Mouse (Mus musculus) gonadal fat pad, adult 2 months (tissue): ENCODE measurements around the gene Rep15. TPM values are rescaled to one million over a fixed set of nuclear protein-coding genes. Genes with fewer than 3 reads are reported as not detected.

ENCODE experiments used
- DNase-seq: peaks from one replicate; pipeline ENCODE4 v3.0.0-alpha.2; 2012; ENCODE audit warnings: low read depth
- polyA plus RNA-seq: library from polyadenylated mRNA; depleted of rRNA; stranded (reverse); fragments of >200 nt; gene quantifications from 2 replicates; pipeline ENCODE4 v1.2.3, GENCODE M21; 2012; rRNA removed

Rep15 gene
- 0.32 and 0.65 TPM in 2 replicates for polyA plus RNA-seq

DNA sequence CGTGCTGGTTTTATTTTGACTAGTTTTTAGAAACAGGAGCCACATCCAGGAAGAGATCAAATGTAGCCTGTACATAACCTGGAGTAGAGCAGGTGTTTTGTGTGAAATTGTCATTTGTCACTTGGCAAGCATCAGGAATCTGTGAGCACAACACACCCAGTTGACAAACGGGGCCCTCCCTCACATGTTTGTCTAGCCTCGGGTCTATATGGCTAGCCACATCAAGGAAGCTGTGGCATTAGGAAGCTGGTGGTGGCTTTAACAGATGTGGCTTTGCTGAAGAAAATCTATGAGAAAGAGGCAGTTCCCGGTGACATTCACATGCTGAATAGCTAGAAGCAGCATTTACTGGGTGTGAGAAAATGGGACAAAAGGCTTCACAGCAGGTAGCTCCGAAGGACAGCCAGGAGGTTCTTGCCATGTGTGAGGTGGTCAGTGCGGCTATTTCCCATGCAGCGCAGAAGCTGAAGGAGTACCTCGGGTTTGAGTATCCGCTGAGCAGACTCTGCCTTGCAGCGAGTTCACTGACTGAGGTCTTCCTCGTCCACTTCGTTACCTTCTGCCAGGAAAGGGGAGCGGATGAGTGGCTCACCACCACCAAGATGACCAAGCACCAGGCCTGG is at the start of gene Rep15:
Rep15 (plus strand) TSS at position 282 of the 623 bp plus-strand sequence.
- no peak for DNase-seq

DNA sequence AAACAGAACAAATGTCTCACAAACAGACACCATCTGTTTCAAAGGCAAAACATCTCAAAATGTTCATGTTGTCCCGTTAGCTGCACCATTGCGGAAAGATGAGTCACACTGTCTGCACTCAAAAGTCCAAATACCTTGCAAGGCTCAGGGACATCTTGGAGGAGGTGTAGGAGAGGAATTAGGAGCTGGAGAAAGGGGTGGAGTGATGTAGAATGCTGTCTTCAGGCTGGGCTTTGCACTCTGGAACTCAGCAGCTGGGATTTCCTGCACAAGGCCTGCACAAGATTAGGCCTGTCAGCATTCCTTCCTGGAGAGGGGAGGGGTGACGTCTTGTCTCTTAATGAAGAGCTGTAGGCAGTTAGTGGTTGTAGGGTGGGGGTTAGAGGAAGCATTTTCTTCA is 47.8 kb upstream of the Rep15 start:
- no peak for DNase-seq

DNA sequence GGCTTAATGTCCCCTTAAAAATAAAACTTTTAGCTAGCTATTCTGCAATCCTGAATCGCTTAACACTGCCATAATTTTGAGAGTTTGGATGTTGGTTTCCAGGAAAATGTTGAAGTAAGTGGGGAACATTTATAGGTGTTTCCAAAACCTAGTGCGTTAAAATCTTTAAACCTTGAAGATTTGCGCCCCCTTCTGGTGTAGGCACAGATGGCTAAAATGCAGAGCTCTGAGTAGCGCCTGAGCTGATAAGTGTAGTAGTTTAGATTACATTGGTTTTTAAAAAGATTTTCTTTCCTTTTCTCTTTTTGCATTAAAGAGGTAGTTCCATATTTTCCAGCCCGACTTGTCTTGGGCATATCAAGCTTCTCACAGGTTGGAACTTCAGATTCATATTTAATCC is 38.1 kb upstream of the Rep15 start:
- DNase-seq: no peak

DNA sequence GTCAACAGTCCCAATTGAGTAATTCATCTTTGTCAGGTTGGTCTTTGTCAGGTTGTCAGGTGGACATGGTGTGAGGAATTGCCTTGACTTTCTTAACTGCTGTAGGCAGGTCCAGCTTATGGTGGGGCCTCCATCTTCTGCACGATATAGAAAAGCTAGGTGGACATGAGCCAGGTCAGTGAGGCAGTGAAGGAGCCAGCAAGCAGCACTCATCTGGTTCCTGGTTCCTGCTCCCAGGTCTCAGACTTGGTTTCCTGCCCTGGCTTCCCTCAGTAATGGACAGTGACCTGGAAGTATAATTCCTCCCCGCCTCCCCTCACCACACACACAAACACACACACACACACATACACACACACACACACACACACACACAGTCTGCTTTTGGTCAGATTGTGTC is 37.0 kb upstream of the Rep15 start:
- no peak for DNase-seq

DNA sequence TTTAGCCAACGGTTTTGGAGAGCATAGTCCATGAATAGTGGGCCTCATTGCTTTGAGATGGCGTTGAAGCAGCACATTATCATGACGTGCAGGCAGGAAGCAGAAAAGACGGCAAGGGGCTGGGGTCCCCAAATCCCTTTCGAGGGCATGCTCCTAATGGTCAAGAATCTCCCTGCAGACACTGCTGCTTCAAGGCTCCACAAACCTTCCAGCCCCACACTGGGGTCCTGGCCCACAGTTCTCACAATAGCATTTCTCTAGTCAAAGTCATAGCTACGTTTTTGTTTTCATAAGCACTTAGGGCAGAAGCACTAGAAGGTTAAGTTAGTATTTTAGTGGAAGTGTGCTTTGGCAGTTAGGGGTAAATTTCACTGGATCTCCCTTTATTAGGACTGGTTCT is 36.5 kb upstream of the Rep15 start:
- no peak for DNase-seq

DNA sequence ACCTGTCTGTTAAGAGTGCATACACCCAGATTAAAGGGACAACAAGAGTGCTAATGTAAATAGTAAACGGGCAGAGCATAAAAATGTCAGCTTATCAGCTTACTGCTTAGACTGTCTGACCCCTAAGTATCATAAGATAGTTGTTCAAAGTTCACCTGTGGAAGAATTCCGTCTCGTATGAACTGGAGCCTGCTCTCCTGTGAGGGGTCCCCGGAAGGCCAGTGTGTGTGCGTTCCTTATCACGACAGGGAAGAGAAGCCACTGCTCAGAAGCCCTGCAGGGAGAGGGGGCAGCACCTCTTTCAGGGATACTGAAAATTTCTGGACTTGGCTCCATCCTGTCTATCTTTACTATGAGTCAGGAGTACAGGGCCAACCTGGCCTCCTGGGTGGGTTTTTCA is 35.4 kb upstream of the Rep15 start:
- DNase-seq: no peak

DNA sequence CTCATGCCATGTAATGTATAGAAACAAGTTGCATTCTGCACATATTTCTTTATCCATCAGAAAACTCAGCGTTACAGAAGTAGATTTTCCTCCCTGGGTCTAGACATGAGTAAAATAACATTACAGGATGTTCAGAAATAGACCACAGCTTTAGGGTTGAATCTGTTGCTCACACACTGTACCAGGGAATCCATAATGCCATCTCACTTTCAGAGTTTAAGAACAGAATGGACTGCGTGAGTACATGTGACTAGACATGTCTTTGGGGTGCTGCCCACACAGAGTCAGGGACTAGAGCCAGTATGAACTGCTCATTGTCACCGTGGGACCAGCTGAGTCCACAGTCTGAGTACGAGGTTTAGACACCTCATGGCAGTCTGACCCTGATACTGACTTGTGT is 33.7 kb upstream of the Rep15 start:
- DNase-seq: no peak

DNA sequence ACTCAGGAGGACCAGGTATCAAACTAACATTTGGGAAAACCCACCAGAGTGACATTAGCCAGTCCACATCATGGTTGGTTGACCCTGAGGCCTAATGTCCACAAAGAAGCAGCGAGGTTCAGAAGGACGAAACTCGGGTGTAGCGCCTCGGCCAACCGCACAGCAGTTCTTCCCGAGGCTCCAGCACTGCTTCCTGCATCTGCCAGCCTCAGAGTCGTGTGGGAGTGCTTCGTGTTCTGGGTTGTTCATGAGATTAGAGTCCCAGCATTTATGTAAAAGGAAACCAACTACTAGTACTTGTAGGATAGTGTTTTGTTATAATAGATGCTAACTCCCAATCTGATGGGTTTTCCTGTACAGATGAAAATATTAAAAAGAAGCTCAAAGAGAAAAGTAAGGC is 33.1 kb upstream of the Rep15 start:
- no peak for DNase-seq

DNA sequence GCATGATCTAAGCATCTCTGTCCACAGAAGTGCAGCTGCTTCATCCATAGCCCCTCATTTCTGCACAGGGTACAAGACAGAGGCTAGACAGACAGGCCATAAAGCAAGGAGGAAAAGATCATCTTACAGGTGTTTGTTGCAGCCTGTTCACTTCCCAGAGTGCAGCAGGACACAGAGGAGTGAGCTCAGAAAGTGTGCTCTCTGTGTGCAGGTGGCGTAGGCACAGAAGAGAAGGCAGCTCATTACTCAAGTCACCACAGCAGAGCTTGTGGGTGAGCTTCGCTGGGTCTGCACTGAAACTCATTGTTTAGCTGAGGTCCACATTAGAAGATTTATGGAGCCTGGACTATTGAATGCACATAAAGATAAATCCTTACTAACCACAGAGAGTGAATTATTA is 32.6 kb upstream of the Rep15 start:
- no peak for DNase-seq

DNA sequence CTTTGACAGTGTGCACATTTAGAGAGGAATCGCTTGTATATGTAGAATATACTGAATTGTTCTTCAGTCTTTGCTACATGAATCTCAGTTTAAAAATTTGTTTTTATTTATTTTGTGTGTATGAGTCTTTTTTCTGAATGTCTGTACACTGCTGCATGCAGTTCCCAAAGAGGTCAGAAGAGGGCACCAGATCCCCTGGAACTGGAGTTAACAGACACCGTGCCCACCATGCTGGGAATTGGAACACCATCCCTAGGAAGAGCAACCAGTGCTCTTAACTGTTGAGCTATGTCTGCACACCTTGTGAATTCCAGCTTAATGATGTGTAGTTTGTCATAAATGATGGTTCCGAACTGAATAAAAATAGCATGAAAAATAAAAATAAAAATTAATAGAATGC is 24.2 kb upstream of the Rep15 start:
- no peak for DNase-seq

DNA sequence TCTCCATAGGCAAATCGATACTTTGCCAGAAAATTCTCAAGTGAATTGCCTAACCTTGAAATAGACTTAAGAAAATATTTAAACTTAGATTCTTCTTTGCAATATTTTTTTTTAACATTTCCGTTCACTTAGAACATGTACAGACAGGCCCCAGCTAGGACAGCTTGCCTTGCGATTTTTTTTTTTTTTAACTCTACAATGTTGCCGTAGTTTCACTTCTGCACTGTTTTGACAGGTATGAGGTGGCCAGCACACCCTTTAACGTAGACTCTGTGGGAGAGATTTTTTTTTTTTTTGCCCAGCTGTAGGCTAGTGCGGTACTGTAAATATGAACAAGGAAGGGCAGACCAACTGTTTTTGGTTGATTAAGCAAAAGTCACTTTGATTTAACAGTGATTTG is 22.0 kb upstream of the Rep15 start:
- no peak for DNase-seq

DNA sequence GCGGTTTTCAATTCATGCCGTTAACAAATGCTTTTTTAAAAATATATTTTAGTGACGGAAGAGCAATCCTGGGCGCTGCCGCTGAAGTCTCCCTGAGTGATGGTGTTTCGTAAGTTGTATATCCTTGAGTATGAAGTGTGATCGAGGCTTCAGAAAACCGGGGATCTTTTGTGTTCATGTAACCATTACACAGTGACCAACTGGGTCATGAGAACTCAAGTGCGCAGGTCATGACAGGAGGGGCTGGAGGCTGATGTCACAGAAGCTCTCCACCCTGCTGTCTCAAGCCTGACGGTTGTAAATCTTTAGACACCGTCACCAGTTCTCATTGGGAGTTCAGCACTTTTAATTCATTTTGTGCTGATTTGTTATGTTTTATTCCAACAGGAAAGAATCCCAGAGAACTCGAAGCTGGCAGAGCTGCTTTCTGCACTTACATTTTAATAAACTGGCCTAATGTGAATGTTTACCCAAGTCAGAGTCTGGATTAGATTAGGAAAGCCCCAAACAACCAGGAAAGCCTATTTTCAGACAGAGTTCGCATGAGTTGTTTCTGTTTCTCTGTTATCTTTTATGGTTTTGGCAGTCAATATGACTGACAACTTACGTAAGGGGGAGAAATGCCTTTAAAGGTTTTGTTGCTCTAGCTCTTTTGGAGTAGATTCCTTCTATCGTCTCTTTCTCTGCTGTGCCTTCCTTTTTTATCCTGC is 21.4 kb upstream of the Rep15 start:
- no peak for DNase-seq

DNA sequence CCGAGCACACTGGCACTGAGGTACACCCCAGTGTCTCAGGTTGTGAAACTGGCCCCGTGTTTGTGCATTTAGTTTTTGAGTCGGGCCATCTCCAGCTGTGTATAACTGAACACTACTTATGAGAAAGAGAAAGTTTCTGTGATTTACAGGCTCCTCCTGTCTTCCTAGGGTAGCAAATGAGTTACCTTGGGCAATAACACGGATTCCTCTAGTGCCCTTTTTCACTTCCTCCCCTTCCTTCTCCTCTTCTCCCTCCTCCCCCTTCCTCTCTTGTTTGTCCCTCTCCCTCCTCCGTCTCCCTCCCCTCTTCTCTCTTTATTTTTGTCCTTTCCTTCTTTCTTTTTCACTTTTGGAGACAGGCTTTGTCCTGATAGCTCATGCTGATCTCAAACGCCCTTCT is 20.8 kb upstream of the Rep15 start:
- no peak for DNase-seq

DNA sequence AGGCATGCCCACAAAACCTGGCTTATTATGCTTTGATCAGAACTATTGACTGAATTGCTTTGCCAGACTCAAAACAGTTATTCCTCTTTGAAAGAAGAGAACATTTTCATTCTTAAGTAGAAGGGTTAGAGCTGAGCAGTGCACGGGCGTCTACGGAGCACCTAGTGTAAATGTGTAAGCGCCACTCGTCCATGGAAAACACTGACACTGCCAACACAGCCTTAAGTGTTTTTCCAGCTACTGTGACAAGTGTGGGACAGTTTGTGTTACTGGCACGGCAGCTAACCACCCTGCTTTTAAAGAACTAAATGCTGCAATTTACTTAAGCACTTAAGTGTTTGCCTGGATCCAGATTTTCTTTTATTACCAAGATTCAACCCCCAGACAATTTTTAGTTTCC is 20.4 kb upstream of the Rep15 start:
- DNase-seq: no peak

DNA sequence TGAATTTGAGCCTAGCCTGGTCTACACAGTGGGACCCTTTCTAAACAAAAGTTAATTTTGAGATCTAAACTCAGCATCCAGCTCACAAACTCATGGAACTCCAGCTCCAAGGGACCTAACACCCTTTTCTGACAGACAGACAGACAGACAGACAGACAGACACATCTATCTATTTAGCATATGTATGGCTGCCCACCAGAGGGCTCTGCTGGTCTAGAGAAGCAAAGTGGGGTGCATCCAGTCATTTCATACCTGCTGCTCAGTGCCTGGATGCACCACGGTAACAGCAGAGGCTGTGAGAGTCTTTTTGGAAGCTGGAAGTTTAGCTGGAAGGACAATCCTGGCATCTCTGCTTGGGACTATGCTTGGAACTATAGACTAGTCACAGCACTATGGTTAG is 18.8 kb upstream of the Rep15 start:
- DNase-seq: no peak

DNA sequence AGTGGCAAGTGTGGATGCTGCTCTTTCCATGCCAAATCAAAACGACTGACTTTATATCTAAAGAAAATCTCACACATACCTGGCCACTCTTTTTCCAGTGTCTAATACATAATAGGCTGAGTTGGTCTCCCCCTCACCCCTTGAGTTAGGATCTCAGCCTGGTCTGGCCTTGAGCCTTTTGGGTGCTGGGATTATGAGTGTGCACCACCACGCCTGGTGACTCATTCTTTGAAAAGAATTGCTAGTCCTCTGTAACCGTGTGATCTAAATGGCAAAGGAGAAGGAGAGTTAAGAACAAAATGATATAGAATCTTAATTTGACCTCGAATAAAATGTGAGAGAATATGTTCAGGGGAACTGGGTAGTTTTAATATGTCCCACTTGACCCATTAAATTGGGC is 14.5 kb upstream of the Rep15 start:
- DNase-seq: no peak

DNA sequence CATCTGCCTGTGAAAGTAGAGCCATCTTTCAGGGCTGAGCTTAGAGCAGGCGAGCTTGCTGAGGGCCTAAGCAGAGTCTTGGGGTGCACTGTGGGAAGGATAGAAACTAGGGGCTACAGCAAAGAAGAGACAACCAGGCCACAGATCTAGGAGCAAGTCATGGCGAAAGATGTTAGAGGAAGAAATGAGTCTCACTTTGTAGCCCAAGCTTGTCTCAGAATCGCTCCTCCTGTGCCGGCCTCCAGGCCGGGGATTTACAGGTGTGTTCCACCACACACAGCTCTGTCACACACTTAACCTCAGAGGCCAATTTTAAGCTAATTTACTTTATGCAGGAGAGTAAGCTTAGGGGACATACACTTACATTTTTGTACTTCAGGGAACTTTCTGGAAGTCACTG is 14.0 kb upstream of the Rep15 start:
- DNase-seq: no peak

DNA sequence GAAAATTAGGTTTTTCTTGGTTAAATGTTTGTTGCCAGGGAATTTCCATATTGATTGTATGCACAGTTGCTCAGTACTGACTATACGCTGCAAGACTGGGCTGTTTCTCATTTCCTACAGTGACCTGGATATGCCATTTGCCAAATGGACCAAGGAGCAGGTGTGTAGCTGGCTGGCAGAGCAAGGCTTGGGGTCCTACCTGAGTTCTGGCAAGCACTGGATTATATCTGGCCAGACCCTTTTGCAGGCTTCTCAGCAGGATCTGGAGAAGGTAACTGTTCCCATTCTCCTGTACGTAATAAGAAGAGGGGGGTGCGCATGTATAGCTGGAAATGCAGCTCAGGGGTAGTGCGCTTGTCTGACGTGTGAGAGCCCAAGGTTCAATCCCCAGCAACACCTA is 11.2 kb upstream of the Rep15 start:
- DNase-seq: no peak

DNA sequence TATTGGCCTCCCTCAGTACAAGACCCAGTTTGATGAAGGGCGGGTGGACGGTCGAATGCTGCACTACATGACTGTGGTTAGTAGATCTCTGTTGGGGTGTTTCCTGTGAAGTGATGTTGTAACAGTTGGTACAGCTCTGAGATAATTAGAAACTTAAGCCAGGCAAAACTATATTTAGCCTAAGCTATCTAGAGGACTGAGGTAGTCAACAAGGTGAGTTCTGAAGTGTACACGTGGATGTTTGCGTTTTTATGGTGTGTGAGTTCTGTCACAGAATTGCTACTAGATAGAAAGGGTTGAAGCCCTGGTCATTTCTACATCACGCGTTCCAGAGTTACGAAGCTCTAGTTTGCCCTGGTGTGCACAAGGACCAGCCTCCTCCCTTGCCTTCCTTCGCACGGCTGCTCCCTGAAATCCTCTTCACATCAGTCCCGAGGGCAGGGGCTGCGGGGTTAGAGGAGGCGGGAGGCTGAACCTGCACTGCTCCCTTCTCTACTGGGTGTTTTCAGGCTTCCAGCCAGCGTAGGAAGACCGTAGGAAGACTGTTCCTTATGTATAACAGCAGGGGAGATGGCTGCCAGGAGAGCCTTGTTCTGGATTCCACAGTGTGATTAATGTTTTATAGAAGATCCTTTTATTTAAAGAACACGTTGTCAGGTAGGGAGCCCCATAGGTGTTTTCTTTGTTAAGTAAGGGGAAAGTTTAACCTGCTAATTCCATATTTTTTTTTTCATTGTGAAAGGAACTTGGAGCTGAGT is 9.8 kb upstream of the Rep15 start:
- peak; percentile 93 for DNase-seq

DNA sequence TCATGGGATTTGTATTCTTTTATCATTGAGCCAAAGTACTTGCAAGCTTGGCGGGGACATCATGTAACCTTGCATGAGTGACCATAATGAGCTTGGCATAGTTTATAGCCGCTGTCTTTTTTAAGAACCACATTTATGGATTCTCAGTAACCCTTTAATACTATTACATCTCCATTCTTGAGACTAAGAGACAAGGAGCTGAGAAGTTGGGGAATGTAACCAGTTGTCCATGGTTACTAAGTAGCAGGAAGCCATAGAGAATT is 9.3 kb upstream of the Rep15 start:
- DNase-seq: no peak

DNA sequence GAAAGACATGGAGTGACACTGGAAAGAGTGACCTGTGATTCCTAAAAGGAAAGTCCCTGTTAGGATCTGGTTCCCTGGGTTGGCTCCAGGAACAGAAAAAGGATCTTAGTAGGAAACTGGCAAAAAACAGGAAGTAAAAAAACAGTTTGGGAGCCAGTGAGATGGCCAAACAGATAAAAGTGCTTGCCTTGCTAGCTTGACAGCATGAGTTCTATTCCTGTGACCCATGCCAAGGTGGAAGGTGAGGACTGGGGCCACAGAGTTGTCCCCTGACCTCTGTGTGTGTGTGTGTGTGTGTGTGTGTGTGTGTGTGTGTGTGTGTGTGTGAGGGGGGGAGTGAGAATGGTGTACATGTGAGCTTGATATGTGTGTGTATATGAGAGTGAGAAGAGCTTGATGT is 8.8 kb upstream of the Rep15 start:
- DNase-seq: no peak

DNA sequence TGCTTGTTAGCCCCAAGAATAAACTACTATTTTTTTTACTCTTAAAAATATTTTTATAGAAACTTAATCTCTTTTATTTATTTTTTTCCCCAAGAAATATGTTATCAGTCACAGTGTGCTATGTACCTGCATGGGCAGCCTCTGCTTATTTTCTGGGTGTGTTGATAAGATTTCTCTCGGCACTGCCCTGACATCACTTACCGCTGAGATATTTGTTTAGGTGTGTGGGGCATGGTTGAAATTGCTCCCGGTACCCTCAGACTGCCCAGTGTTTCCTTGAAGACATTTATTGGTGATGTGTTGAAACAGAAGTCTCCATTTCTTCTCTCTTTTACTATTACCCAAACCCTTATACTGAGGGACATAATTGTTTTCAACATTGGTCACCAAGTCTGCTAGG is 7.6 kb upstream of the Rep15 start:
- DNase-seq: no peak

DNA sequence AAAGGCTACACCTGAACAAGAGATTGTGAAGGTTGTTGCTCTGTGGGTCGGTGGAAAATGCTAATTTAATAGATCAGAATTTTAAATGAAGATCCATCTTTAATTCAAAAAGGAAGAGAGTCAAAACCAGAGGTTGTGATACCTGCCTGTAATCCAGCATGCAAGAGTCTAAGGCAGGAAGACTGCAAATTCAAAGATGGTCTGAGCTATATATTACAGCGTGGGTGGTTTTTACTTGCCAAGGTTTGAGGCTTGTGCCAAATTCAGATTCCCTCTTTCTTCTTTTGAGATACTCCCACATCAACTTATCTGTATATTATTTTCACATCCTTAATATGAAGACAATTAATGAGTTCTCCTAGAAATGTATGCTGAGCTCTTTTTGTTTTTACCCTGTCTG is 4.0 kb upstream of the Rep15 start:
- DNase-seq: no peak

DNA sequence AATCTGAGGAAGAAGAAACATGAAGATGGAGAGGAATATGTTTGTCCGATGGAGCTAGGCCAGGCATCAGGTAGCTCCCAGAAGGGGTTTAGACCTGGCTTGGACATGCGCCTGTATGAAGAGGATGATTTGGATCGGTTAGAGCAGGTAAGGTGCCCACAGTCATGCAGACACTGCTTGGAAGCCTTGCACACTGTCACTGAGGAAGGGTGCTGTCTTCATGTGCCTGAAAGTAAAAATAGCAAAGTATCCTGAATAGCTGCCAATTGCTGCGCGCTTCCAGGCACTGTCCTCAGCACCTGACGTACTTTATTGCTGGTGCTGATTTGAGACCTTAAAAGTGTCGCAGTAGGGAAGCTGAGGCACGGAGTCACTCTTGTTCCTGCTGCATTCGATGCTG is 2.8 kb upstream of the Rep15 start:
- DNase-seq: no peak
